Mouse (Mus musculus) spleen, adult 2 months (tissue): ENCODE measurements around the gene Colq.

Experiments
- CTCF ChIP-seq: fragments of 200-500 bp; IDR thresholded peaks from 2 replicates; pipeline ENCODE4 v1.5.1; 2011; ENCODE audit warnings: mild to moderate bottlenecking, inconsistent platforms; ENCODE audit not compliant: insufficient read depth, insufficient read length, insufficient replicate concordance; ENCODE audit errors: extremely low read depth
- POLR2A ChIP-seq: fragments of 200-500 bp; IDR thresholded peaks from 2 replicates; pipeline ENCODE4 v1.6.1; 2011; ENCODE audit warnings: low read depth, low read length, inconsistent platforms

- TF ChIP-seq CTCF, result no peak
- no peak for TF ChIP-seq POLR2A
Observed at GRCm38 (mm10) chr14:31537298-31537697, 53.8 kb downstream of the Colq start.
